Mouse (Mus musculus) myocyte (in vitro differentiated cells): ENCODE data around the gene Hnf4a.

ENCODE experiments used
- CEBPB ChIP-seq: IDR thresholded peaks from 2 replicates; pipeline ENCODE4 v1.6.1; 2011; ENCODE audit warnings: mild to moderate bottlenecking, moderate library complexity; ENCODE audit not compliant: poor library complexity, insufficient read depth, severe bottlenecking
- E2F4 ChIP-seq: IDR thresholded peaks from one replicate; pipeline ENCODE4 v1.6.1; 2011; ENCODE audit warnings: mild to moderate bottlenecking, control low read depth, moderate library complexity; ENCODE audit not compliant: insufficient read depth
- MAX ChIP-seq: IDR thresholded peaks from one replicate; pipeline ENCODE4 v1.6.1; 2011; ENCODE audit warnings: low read depth, mild to moderate bottlenecking, control low read depth
- MYOD1 ChIP-seq, 3 experiments: IDR thresholded peaks; one replicate each; pipeline ENCODE4 v1.6.1; 2011; ENCODE audit warnings: control low read depth in 2 of 3, low read depth in 2 of 3, mild to moderate bottlenecking in 2 of 3, moderate library complexity in 1 of 3; ENCODE audit not compliant: insufficient read length in 2 of 3, control insufficient read depth in 1 of 3
- MYOG ChIP-seq, 3 experiments: IDR thresholded peaks; one replicate each; pipeline ENCODE4 v1.6.1; 2011; ENCODE audit warnings: control low read depth in 2 of 3, low read depth in 2 of 3, mild to moderate bottlenecking in 2 of 3; ENCODE audit not compliant: insufficient read length in 2 of 3, control insufficient read depth in 1 of 3, insufficient read depth in 1 of 3
- POLR2A ChIP-seq: IDR thresholded peaks from one replicate; pipeline ENCODE4 v1.6.1; 2011; ENCODE audit warnings: low read depth, mild to moderate bottlenecking, control low read depth, moderate library complexity; ENCODE audit not compliant: insufficient read length
- POLR2AphosphoS2 ChIP-seq: IDR thresholded peaks from one replicate; pipeline ENCODE4 v1.6.1; 2011; ENCODE audit warnings: low read depth, control low read depth; ENCODE audit not compliant: insufficient read length
- TCF3 ChIP-seq: IDR thresholded peaks from one replicate; pipeline ENCODE4 v1.6.1; 2011; ENCODE audit warnings: low read depth, control low read depth; ENCODE audit not compliant: insufficient read length
- USF1 ChIP-seq: IDR thresholded peaks from one replicate; pipeline ENCODE4 v1.6.1; 2011; ENCODE audit warnings: low read depth, mild to moderate bottlenecking, control low read depth, moderate library complexity

DNA sequence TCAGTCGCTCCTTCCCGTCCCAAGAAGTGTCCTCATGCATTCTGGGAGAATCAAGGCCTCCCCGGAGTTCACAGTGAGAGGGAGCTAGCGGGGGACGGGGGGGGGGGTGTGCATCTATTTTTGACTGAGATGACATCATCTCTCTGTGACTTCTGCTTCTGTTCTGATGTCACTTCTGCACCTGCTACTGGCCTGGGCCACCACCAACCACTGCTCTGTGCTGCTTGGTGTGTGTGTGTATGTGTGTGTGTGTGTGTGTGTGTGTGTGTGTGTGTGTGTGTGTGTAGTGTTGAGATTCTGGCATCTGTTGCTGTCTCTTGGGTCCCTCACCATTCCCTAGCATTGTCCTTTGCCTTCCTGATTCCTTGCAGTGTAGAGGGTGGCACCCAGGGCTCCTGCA is 80.9 kb downstream of the Hnf4a start:
- no peak for TF ChIP-seq POLR2AphosphoS2
- TF ChIP-seq TCF3, result peak; percentile 35
- TF ChIP-seq CEBPB, result no peak
- no peak for TF ChIP-seq POLR2A
- no peak for TF ChIP-seq MAX
- no peak for TF ChIP-seq E2F4
- TF ChIP-seq USF1, result no peak
- peak in 2 of 3 experiments; percentile 91 to 92 for TF ChIP-seq MYOD1 (IDR thresholded peaks at IDR 0.05; ENCODE audit: control insufficient read depth in 1 of 3, insufficient read length in 2 of 3, low read depth in 2 of 3)
- peak; percentile 46 to 91 (median 86) for TF ChIP-seq MYOG (IDR thresholded peaks at IDR 0.05; ENCODE audit: control insufficient read depth in 1 of 3, insufficient read depth in 1 of 3, insufficient read length in 2 of 3, low read depth in 2 of 3)
